12 mouse cellular contexts compared by ENCODE assay signal in the genomic region with DNA sequence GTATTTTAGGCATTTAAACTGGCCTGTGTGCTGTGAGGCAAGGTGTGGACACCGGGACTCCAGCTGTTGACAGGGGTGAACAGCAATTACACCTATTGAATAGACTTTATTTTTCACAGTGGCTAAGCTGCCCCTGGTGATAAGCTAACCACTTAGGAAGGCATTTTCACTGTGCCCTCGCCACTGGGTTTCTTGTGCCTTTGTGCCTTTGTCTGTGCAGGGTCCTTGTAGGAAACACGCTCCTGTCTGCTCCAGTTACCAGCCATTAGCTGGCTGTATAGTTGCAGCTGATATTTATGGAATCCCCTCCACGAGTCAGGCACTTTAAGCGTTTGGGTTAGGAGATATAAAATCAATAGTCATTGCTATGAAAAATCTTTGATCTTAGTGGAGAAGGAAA.
A peak's percentile ranks its signal among the peaks of the same experiment; 100 is the strongest.
DNase-seq lines count a peak whose midpoint lies in the region; ATAC-seq lines count a peak whose summit lies in the region.
"Had no signal": no experiment of that assay in that cellular context is flagged by ENCODE, and none has a peak within 500 bp of the region (broad histone marks: within the 10 kb centered on the region; RNA-seq: fewer than 3 reads in every experiment).

No protein-coding gene starts in this region.

- ATAC-seq in heart, embryonic 11.5 days (replicated peaks; ENCODE audit: insufficient number of reproducible peaks, low FRiP score, low TSS enrichment) = no peak
- no peak for ATAC-seq in neural tube, embryonic 11.5 days (ENCODE audit: insufficient read depth, low FRiP score, low TSS enrichment)
- no peak for ATAC-seq in hindbrain, embryonic 13.5 days (ENCODE audit: low FRiP score)
- ATAC-seq in neural tube, embryonic 15.5 days (ENCODE audit: low FRiP score) = no peak
- ATAC-seq in activated CD4-positive, CD25-positive, alpha-beta regulatory T cell, adult 4 months = no peak
- ATAC-seq: CD4-positive, CD25-positive, alpha-beta regulatory T cell, adult 4 months had no signal

- no peaks in the 10 kb centered on the region for H3K27me3 ChIP-seq in heart, embryonic 11.5 days (ENCODE audit: control insufficient read depth, insufficient read depth, low read length)
- H3K27me3 ChIP-seq in neural tube, embryonic 11.5 days (ENCODE audit: control insufficient read depth, insufficient read depth, low read length) = no peaks in the 10 kb centered on the region
- H3K27me3 ChIP-seq in hindbrain, embryonic 13.5 days = no peaks in the 10 kb centered on the region
- no peaks in the 10 kb centered on the region for H3K27me3 ChIP-seq in neural tube, embryonic 15.5 days (replicated peaks)

- H3K4me3 ChIP-seq in heart, embryonic 11.5 days (ENCODE audit: low read depth, low read length) = no peak overlapping the region
- H3K4me3 ChIP-seq in neural tube, embryonic 11.5 days (ENCODE audit: low read depth, low read length) = no peak overlapping the region
- no peak overlapping the region for H3K4me3 ChIP-seq in hindbrain, embryonic 13.5 days
- H3K4me3 ChIP-seq in neural tube, embryonic 15.5 days (replicated peaks) = no peak overlapping the region

- no peaks in the 10 kb centered on the region for H3K36me3 ChIP-seq in heart, embryonic 11.5 days (ENCODE audit: control insufficient read depth, insufficient read depth, low read length)
- H3K36me3 ChIP-seq in neural tube, embryonic 11.5 days (ENCODE audit: control insufficient read depth, insufficient read depth, low read length) = no peaks in the 10 kb centered on the region
- no peaks in the 10 kb centered on the region for H3K36me3 ChIP-seq in hindbrain, embryonic 13.5 days
- no peaks in the 10 kb centered on the region for H3K36me3 ChIP-seq in neural tube, embryonic 15.5 days

- H3K4me1 ChIP-seq in heart, embryonic 11.5 days (ENCODE audit: control insufficient read depth, insufficient read depth, low read length) = peaks cover 21% of the 10 kb centered on the region
- no peaks in the 10 kb centered on the region for H3K4me1 ChIP-seq in neural tube, embryonic 11.5 days (ENCODE audit: control insufficient read depth, insufficient read depth, low read length)
- peaks cover 34% of the 10 kb centered on the region for H3K4me1 ChIP-seq in hindbrain, embryonic 13.5 days (replicated peaks)
- peaks cover 23% of the 10 kb centered on the region for H3K4me1 ChIP-seq in neural tube, embryonic 15.5 days

- intact Hi-C loops in heart, postnatal 36 days (cut with DNase I) = no loop called here

- 22% methylated on average over 5 of the region's 5 CpGs for WGBS in heart, embryonic 11.5 days (ENCODE audit: insufficient replicate concordance)
- 65% methylated on average over 5 of the region's 5 CpGs for WGBS in neural tube, embryonic 11.5 days
- WGBS in hindbrain, embryonic 13.5 days = 49% methylated on average over 5 of the region's 5 CpGs
- 43% methylated on average over 5 of the region's 5 CpGs for WGBS in neural tube, embryonic 15.5 days

- no peak for DNase-seq in heart, postnatal 36 days
- no peak for DNase-seq in neural tube, embryonic 11.5 days (ENCODE audit: low spot score)
- DNase-seq in neural tube, embryonic 10.5 days (ENCODE audit: extremely low spot score, low spot score) = no peak
- DNase-seq: kidney, adult 18-20 months; lung, adult 18-20 months; thymus, postnatal 25 days had no signal

- H3K27ac ChIP-seq in heart, embryonic 11.5 days (ENCODE audit: low read depth, low read length) = peak overlapping the region; percentile 29
- 0 out of 2 replicates have a peak overlapping the region, but pooled peaks have one; percentile 29 for H3K27ac ChIP-seq in neural tube, embryonic 11.5 days (ENCODE audit: low read depth, low read length)
- H3K27ac ChIP-seq in hindbrain, embryonic 13.5 days = peak overlapping the region; percentile 52
- H3K27ac ChIP-seq in neural tube, embryonic 15.5 days (replicated peaks) = peak overlapping the region; percentile 15; the same call in 1 of the 2 replicates
- H3K27ac ChIP-seq: macrophage had no signal

- H3K9ac ChIP-seq in heart, embryonic 11.5 days (ENCODE audit: low read depth, low read length) = no peak overlapping the region
- H3K9ac ChIP-seq in neural tube, embryonic 11.5 days (ENCODE audit: low read length) = no peak overlapping the region
- H3K9ac ChIP-seq in hindbrain, embryonic 13.5 days = no peak overlapping the region
- no peak overlapping the region for H3K9ac ChIP-seq in neural tube, embryonic 15.5 days (replicated peaks)

- no peaks in the 10 kb centered on the region for H3K9me3 ChIP-seq in heart, embryonic 11.5 days (replicated peaks; ENCODE audit: control insufficient read depth, low read length)
- no peaks in the 10 kb centered on the region for H3K9me3 ChIP-seq in neural tube, embryonic 11.5 days (ENCODE audit: control insufficient read depth, low read length)
- no peaks in the 10 kb centered on the region for H3K9me3 ChIP-seq in hindbrain, embryonic 13.5 days
- no peaks in the 10 kb centered on the region for H3K9me3 ChIP-seq in neural tube, embryonic 15.5 days (replicated peaks)

- peak overlapping the region; percentile 19; the same call in 1 of the 2 replicates for H3K4me2 ChIP-seq in heart, embryonic 11.5 days
- no peak overlapping the region for H3K4me2 ChIP-seq in neural tube, embryonic 11.5 days (ENCODE audit: low read depth)
- H3K4me2 ChIP-seq in hindbrain, embryonic 13.5 days = no peak overlapping the region
- no peak overlapping the region for H3K4me2 ChIP-seq in neural tube, embryonic 15.5 days
